Mouse (Mus musculus) G1E (cell line): ENCODE data around the gene Hps5. TPM values are rescaled to one million over a fixed set of nuclear protein-coding genes. Genes with fewer than 3 reads are reported as not detected.
"Not testable (repeated sequence)": the region's sequence is repeated elsewhere in the genome, so short reads cannot be mapped to it uniquely, and the experiment has no call there.

ENCODE experiments used
- ATAC-seq: 2 replicates; pipeline ENCODE4 v1.8.0; 2016; ENCODE audit warnings: mild to moderate bottlenecking; ENCODE audit not compliant: insufficient number of reproducible peaks, poor library complexity, low FRiP score, severe bottlenecking; ENCODE audit errors: extremely low read depth
- DNase-seq: peaks from one replicate; pipeline ENCODE4 v3.0.0; 2012; ENCODE audit warnings: low spot score
- H3K27me3 ChIP-seq: 2 replicates; pipeline ENCODE4 v1.6.1; 2012; ENCODE audit warnings: mild to moderate bottlenecking, low read length, inconsistent platforms; ENCODE audit not compliant: insufficient read depth
- H3K36me3 ChIP-seq: replicated peaks from 2 replicates; pipeline ENCODE3; 2012; ENCODE audit warnings: mild to moderate bottlenecking, inconsistent platforms
- H3K4me1 ChIP-seq: 2 replicates; pipeline ENCODE4 v1.6.1; 2012; ENCODE audit warnings: low read depth, low read length, inconsistent platforms, mixed read lengths; ENCODE audit not compliant: insufficient read depth
- H3K4me3 ChIP-seq: 2 replicates; pipeline ENCODE4 v1.5.1; 2012; ENCODE audit warnings: low read depth, mild to moderate bottlenecking, inconsistent platforms, low read length, moderate library complexity, mixed read lengths
- H3K9me3 ChIP-seq: replicated peaks from 2 replicates; pipeline ENCODE4 v1.6.1; 2012; ENCODE audit warnings: inconsistent platforms
- CTCF ChIP-seq: IDR thresholded peaks from 2 replicates; pipeline ENCODE4 v1.5.1; 2012; ENCODE audit warnings: low read depth, low read length, inconsistent platforms, mixed read lengths
- GATA1 ChIP-seq: IDR thresholded peaks from 2 replicates; pipeline ENCODE4 v1.6.1; 2012; ENCODE audit warnings: borderline replicate concordance, low read length, inconsistent platforms, mixed read lengths
- GATA2 ChIP-seq: IDR thresholded peaks from 2 replicates; pipeline ENCODE4 v1.6.1; 2012; ENCODE audit warnings: low read depth, low read length, inconsistent platforms, borderline replicate concordance
- POLR2AphosphoS5 ChIP-seq: IDR thresholded peaks from 2 replicates; pipeline ENCODE4 v1.6.1; 2012; ENCODE audit warnings: low read depth, low read length, inconsistent platforms; ENCODE audit not compliant: insufficient replicate concordance
- TAL1 ChIP-seq: conservative IDR thresholded peaks from 2 replicates; pipeline ENCODE4 v1.6.1; 2012; ENCODE audit warnings: low read depth, low read length, inconsistent platforms, mixed read lengths
- polyA plus RNA-seq: library from polyadenylated mRNA; stranded (reverse); fragments of >175 nt; gene quantifications from 2 replicates; pipeline ENCODE4 v1.2.3, GENCODE M21; 2012
- total RNA-seq, 2 experiments: library from RNA; stranded (forward) in 1 of 2; stranded (reverse) in 1 of 2; fragments of 200-1000 nt in 1 of 2; fragments of >200 nt in 1 of 2; fragmentation: Nextera tagmentation in 1 of 2; gene quantifications; 2 replicates each; pipeline ENCODE4 v1.2.3; 2014 to 2017

Hps5 gene
- total and polyA plus RNA-seq, 3 experiments: 2.7 to 34.9 (median 30.4) TPM

DNA sequence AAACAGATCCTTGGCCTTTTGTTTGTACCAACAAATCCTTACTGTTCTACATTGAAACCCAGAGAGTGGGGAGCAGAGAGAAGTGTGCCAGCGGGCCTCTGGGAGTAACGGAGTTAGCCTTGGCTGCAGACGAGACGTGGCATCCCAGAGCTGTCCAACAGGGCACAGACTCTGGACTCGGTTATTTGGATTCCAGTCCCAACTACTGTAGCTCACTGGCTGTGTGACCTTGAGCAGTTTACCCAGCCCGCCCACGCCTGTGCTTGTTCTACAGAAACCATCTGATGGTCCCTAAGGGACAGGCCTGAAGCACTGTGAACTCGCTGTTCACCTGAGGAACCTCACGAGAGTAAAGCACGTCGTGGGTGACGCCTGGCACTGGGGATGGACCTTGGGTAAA lies 34.0 kb upstream of the Hps5 start:
- ATAC-seq (no peak), DNase-seq (no peak)

DNA sequence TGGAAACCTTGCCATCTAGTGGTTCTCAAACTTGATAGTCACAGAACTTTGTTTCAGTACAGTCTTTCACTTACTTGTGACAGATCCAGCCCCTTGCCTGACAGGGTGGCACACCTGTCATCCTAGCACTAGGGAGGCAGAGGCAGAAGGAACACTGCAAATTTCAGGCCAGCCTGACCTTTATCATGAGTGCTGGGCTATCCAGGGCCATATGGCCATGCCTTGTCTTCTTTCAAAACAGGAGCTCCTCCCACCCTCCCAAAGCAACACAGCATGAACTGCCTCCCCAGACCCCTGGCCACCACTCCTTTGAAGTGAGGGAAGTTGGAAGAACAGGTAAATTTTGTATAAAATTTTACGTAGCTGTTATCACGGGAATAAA lies 31.9 kb upstream of the Hps5 start:
- no peaks in the 10 kb centered on the region for H3K27me3 ChIP-seq
- H3K36me3 ChIP-seq: peaks cover 31% of the 10 kb centered on the region
- DNase-seq: no peak
- ATAC-seq: no peak
- H3K9me3 ChIP-seq: no peaks in the 10 kb centered on the region
- no peak overlapping the region for H3K4me3 ChIP-seq
- TF ChIP-seq POLR2AphosphoS5 (no peak), CTCF (no peak), GATA1 (no peak), TAL1 (no peak), GATA2 (no peak)
- H3K4me1 ChIP-seq: peaks cover 25% of the 10 kb centered on the region

More for the DNA sequence above, 34.0 kb upstream of the Hps5 start:
- H3K36me3 ChIP-seq: peaks cover 11% of the 10 kb centered on the region
- no peak overlapping the region for H3K4me3 ChIP-seq
- H3K27me3 ChIP-seq: no peaks in the 10 kb centered on the region
- TF ChIP-seq GATA1 (no peak), POLR2AphosphoS5 (no peak), CTCF (no peak), TAL1 (no peak), GATA2 (no peak)
- H3K4me1 ChIP-seq: peaks cover 36% of the 10 kb centered on the region
- H3K9me3 ChIP-seq: no peaks in the 10 kb centered on the region

DNA sequence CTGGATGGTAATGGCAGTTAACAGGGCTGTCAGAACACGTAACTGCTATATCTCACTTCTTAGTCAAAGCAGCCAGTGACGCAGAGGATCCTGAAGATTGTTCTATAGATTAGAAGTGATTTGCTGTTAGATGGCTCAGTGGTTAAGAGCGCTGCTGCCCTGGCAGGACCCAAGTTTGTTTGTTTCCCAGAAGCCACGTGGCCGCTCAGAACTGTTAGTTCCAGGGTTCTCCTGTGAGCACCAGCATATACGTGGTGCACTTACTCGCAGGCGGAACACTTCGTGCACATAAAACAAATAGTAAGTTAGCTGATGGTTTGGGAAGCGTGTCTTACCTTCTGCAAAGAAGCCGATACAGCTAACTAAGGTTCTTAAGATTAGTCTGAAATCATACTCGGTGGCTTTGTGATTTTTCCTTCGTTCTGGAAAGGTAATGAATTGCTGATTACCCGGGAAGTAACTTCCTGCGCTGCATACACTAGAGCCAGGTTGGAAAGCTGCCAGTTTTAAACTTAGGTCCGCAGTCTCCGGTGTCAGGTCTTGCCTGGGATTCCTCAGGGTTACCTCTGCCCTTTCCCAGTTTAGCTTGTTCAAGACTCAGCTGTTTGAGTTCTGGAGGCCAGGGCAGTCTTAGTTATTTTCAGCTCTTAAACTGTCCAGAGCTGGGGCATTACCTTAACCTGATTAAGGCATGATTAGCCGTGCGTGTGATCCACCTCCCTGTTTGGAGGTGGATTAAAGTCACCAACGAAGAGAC lies 31.4 kb upstream of the Hps5 start:
- TF ChIP-seq TAL1 (no peak), GATA1 (no peak)
- Histone ChIP-seq H3K4me1 (peaks cover 29% of the 10 kb centered on the region), H3K27me3 (no peaks in the 10 kb centered on the region), H3K9me3 (no peaks in the 10 kb centered on the region), H3K36me3 (peaks cover 36% of the 10 kb centered on the region), H3K4me3 (no peak overlapping the region)
- DNase-seq (no peak), ATAC-seq (no peak)

DNA sequence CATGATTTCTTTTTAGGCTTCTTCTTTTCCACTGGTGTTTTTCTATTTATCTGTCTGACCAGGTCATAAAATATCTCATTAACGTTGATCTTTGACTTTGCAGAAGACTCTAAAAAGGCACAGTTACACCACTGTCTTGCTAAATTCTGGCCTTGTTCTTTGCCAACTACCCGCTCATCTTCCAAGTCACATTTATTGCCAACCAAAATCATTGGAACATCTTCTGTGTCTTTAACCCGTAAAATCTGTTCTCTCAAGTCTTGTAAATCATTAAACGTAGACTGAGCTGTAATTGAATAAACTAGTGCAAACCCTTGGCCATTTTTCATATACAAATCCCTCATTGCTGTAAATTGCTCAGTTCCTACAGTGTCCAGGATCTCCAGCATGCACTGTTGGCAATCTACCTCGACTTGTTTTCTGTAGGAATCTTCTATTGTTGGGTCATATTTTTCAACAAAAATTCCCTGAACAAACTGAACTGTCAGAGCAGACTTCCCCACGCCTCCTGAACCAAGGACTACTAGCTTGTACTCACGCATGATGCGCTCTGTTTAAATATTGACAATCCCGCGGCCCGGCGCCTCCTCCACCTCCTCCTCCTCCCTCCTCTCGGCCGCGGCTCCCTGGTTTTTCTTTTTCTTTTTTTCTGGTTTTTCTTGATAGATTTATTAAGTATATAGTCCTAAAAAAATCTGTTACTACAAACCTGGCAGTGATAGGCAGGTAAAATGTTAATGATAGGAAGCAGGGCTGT lies 25.2 kb upstream of the Hps5 start:
- H3K4me1 ChIP-seq, H3K9me3 ChIP-seq, H3K27me3 ChIP-seq, ATAC-seq, H3K4me3 ChIP-seq, DNase-seq: not testable (repeated sequence)
- H3K36me3 ChIP-seq: peaks cover 82% of the 10 kb centered on the region

DNA sequence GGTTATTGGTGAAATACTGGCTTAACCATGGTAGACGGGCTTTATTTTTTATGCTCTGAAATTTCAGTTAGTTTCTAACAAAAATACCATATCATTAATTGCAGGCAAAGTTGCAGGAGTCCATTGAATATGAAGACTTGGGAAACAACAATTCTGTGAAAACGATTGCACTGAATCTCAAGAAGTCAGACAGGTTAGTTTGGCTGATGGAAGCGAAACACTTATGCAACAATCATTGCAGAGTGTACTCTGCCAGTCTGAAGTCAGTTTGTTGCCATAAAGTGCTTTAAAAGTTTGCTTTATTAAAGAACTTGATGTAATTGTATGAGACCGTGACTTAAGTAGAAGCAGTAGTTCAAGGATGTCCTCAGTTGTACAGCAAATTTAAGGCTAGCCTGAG lies 18.1 kb upstream of the Hps5 start:
- no peaks in the 10 kb centered on the region for H3K9me3 ChIP-seq
- peaks cover 91% of the 10 kb centered on the region for H3K36me3 ChIP-seq
- ATAC-seq: no peak
- H3K27me3 ChIP-seq: no peaks in the 10 kb centered on the region
- H3K4me3 ChIP-seq: no peak overlapping the region
- no peak for DNase-seq
- TF ChIP-seq TAL1: no peak
- no peak for TF ChIP-seq CTCF
- no peaks in the 10 kb centered on the region for H3K4me1 ChIP-seq

DNA sequence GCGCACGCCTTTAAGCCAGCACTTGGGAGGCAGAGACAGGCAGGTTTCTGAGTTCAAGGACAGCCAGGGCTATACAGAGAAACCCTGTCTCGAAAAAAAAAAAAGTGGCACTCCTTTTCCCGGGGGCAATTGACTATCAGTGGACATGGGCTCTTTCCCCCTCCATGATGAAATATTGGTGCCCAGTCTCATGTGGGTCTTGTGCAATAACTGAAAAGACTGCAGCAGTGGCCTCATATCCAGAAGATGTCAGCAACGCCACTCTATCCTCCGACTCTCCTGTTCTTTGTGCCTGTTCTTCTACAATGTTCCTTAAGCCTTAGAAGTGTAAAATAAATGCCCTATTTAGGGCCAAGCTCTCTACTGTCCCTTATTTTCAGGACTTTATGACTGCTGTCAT lies 14.5 kb upstream of the Hps5 start:
- Histone ChIP-seq H3K4me1 (peaks cover 5% of the 10 kb centered on the region; the same call in 1 of the 2 replicates), H3K4me3 (no peak overlapping the region), H3K36me3 (peaks cover 89% of the 10 kb centered on the region), H3K9me3 (no peaks in the 10 kb centered on the region), H3K27me3 (no peaks in the 10 kb centered on the region)
- TF ChIP-seq TAL1 (no peak), GATA2 (no peak), GATA1 (no peak), POLR2AphosphoS5 (no peak), CTCF (no peak)
- no peak for DNase-seq
- ATAC-seq: no peak

DNA sequence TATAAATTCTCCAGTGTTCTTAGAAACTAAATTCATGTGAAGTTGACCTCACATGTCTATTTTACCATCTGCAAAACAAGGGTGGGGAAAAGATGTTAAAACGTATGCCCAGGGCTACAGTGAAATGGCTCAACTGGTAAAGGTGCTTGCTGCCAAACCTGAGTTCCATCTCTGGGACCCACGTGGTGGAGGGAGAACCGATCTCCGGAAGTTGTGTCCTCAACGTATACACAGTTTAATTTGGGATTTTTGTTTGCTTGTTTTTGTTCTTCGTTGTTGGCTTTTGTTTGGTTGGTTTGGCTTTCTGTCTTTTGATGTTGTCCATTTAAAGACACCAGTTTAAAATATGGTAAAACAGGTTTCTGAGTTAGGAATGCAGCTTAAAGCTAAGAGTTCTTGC lies 915 bp upstream of the Hps5 start:
- no peaks in the 10 kb centered on the region for H3K9me3 ChIP-seq
- H3K27me3 ChIP-seq: no peaks in the 10 kb centered on the region
- peaks cover 44% of the 10 kb centered on the region for H3K36me3 ChIP-seq
- H3K4me1 ChIP-seq: peaks cover 44% of the 10 kb centered on the region
- TF ChIP-seq TAL1 (no peak), GATA2 (no peak), GATA1 (no peak), CTCF (no peak), POLR2AphosphoS5 (no peak)
- no peak for ATAC-seq
- no peak for DNase-seq
- peak overlapping the region; percentile 86 for H3K4me3 ChIP-seq
